Mouse (Mus musculus) liver, postnatal 0 days (tissue): ENCODE measurements around the gene Rnf115.

Experiments
- CTCF ChIP-seq: sonication (generic); IDR thresholded peaks from 2 replicates; pipeline ENCODE4 v1.5.1; 2016; ENCODE audit warnings: antibody characterized with exemption, low read depth
- EP300 ChIP-seq: IDR thresholded peaks from 2 replicates; pipeline ENCODE4 v1.6.1; 2016; ENCODE audit warnings: antibody characterized with exemption, low read depth, mild to moderate bottlenecking

- TF ChIP-seq CTCF, result no peak
- no peak for TF ChIP-seq EP300
Observed at GRCm38 (mm10) chr3:96757691-96758090, 30.2 kb downstream of the Rnf115 start.
